Mouse (Mus musculus): ENCODE results near the gene Abcc3. TPM values are rescaled to one million over a fixed set of nuclear protein-coding genes. Genes with fewer than 3 reads are reported as not detected.

The Abcc3 gene
- total RNA-seq (2014; fragmentation: Nextera tagmentation) = 0.34 and 2.0 TPM in 2 replicates
- 0.05 and 0.30 TPM in 2 replicates for total RNA-seq (2017)

GRCm38 (mm10) chr11:94392672-94393109 is at the start of gene Abcc3:
TSS of gene Abcc3 (minus strand) at chr11:94392997.
- peak; percentile 76 for ATAC-seq (replicated peaks; ENCODE audit: poor library complexity, severe bottlenecking)

- ATAC-seq (replicated peaks; ENCODE audit: poor library complexity, severe bottlenecking) = no peak
Observed at GRCm38 (mm10) chr11:94441752-94442151, 49.0 kb upstream of the Abcc3 start.

GRCm38 (mm10) chr11:94441122-94441521 is 48.3 kb upstream of the Abcc3 start:
- no peak for ATAC-seq (replicated peaks; ENCODE audit: poor library complexity, severe bottlenecking)

GRCm38 (mm10) chr11:94440421-94440820 is 47.6 kb upstream of the Abcc3 start:
- no peak for ATAC-seq (replicated peaks; ENCODE audit: poor library complexity, severe bottlenecking)

GRCm38 (mm10) chr11:94429011-94429651 is 36.3 kb upstream of the Abcc3 start:
- no peak for ATAC-seq (replicated peaks; ENCODE audit: poor library complexity, severe bottlenecking)

- no peak for ATAC-seq (replicated peaks; ENCODE audit: poor library complexity, severe bottlenecking)
Observed at GRCm38 (mm10) chr11:94428091-94428835, 35.5 kb upstream of the Abcc3 start.

GRCm38 (mm10) chr11:94425656-94426055 is 32.9 kb upstream of the Abcc3 start:
- no peak for ATAC-seq (replicated peaks; ENCODE audit: poor library complexity, severe bottlenecking)

- no peak for ATAC-seq (replicated peaks; ENCODE audit: poor library complexity, severe bottlenecking)
Observed at GRCm38 (mm10) chr11:94425215-94425614, 32.4 kb upstream of the Abcc3 start.

- ATAC-seq (replicated peaks; ENCODE audit: poor library complexity, severe bottlenecking) = no peak
Observed at GRCm38 (mm10) chr11:94424380-94424779, 31.6 kb upstream of the Abcc3 start.

GRCm38 (mm10) chr11:94423855-94424254 is 31.1 kb upstream of the Abcc3 start:
- no peak for ATAC-seq (replicated peaks; ENCODE audit: poor library complexity, severe bottlenecking)

GRCm38 (mm10) chr11:94420991-94421390 is 28.2 kb upstream of the Abcc3 start:
- no peak for ATAC-seq (replicated peaks; ENCODE audit: poor library complexity, severe bottlenecking)

- no peak for ATAC-seq (replicated peaks; ENCODE audit: poor library complexity, severe bottlenecking)
Observed at GRCm38 (mm10) chr11:94420325-94420724, 27.5 kb upstream of the Abcc3 start.

GRCm38 (mm10) chr11:94419004-94419727 is 26.4 kb upstream of the Abcc3 start:
- no peak for ATAC-seq (replicated peaks; ENCODE audit: poor library complexity, severe bottlenecking)

GRCm38 (mm10) chr11:94414042-94414441 is 21.2 kb upstream of the Abcc3 start:
- ATAC-seq (replicated peaks; ENCODE audit: poor library complexity, severe bottlenecking) = no peak

- ATAC-seq (replicated peaks; ENCODE audit: poor library complexity, severe bottlenecking) = no peak
Observed at GRCm38 (mm10) chr11:94413516-94413915, 20.7 kb upstream of the Abcc3 start.

GRCm38 (mm10) chr11:94412998-94413469 is 20.2 kb upstream of the Abcc3 start:
- peak; percentile 77 for ATAC-seq (replicated peaks; ENCODE audit: poor library complexity, severe bottlenecking)

- no peak for ATAC-seq (replicated peaks; ENCODE audit: poor library complexity, severe bottlenecking)
Observed at GRCm38 (mm10) chr11:94412562-94412961, 19.8 kb upstream of the Abcc3 start.

GRCm38 (mm10) chr11:94407803-94408321 is 15.1 kb upstream of the Abcc3 start:
- ATAC-seq (replicated peaks; ENCODE audit: poor library complexity, severe bottlenecking) = no peak

GRCm38 (mm10) chr11:94405348-94405747 is 12.6 kb upstream of the Abcc3 start:
- no peak for ATAC-seq (replicated peaks; ENCODE audit: poor library complexity, severe bottlenecking)

GRCm38 (mm10) chr11:94404641-94405260 is 12.0 kb upstream of the Abcc3 start:
- ATAC-seq (replicated peaks; ENCODE audit: poor library complexity, severe bottlenecking) = peak; percentile 97
